Mouse (Mus musculus) midbrain, postnatal 0 days (tissue): Measurements from ENCODE around the gene Rbm19. TPM values are rescaled to one million over a fixed set of nuclear protein-coding genes. Genes with fewer than 3 reads are reported as not detected.

Source experiments
- ATAC-seq: fragments of 200-750 bp; cut with Nextera tagmentation; 2 replicates; pipeline ENCODE4 v1.8.0; 2017; ENCODE audit warnings: moderate number of reproducible peaks, mild to moderate bottlenecking, moderate TSS enrichment, moderate library complexity; ENCODE audit not compliant: low FRiP score
- DNase-seq: peaks from one replicate; pipeline ENCODE4 v3.0.0-alpha.2; 2015; ENCODE audit warnings: low spot score
- H3K27ac ChIP-seq: fragments of 300-500 bp; sonication (generic); 2 replicates; pipeline ENCODE4 v1.5.1; 2014; ENCODE audit warnings: low read depth, mild to moderate bottlenecking, low read length, mixed read lengths
- H3K27me3 ChIP-seq: fragments of 300-500 bp; sonication (generic); 2 replicates; pipeline ENCODE4 v1.6.1; 2014; ENCODE audit warnings: low read length, control low read depth, mixed read lengths; ENCODE audit not compliant: insufficient read depth
- H3K36me3 ChIP-seq: fragments of 300-500 bp; sonication (generic); 2 replicates; pipeline ENCODE4 v1.6.1; 2014; ENCODE audit warnings: low read length, control low read depth, mixed read lengths; ENCODE audit not compliant: insufficient read depth
- H3K4me1 ChIP-seq: fragments of 300-500 bp; sonication (generic); 2 replicates; pipeline ENCODE4 v1.6.1; 2014; ENCODE audit warnings: mild to moderate bottlenecking, control low read depth, antibody characterized with exemption, low read length, mixed read lengths; ENCODE audit not compliant: insufficient read depth
- H3K4me2 ChIP-seq: fragments of 300-500 bp; sonication (generic); 2 replicates; pipeline ENCODE4 v1.6.1; 2014; ENCODE audit warnings: low read depth, mild to moderate bottlenecking, low read length, mixed read lengths; ENCODE audit not compliant: poor library complexity, severe bottlenecking
- H3K4me3 ChIP-seq: fragments of 300-500 bp; sonication (generic); 2 replicates; pipeline ENCODE4 v1.5.1; 2014; ENCODE audit warnings: low read depth, mild to moderate bottlenecking, low read length, moderate library complexity
- H3K9ac ChIP-seq: fragments of 300-500 bp; sonication (generic); replicated peaks from 2 replicates; pipeline ENCODE4 v1.6.1; 2014; ENCODE audit warnings: mild to moderate bottlenecking, low read length, moderate library complexity, mixed read lengths; ENCODE audit not compliant: poor library complexity, severe bottlenecking
- H3K9me3 ChIP-seq: fragments of 300-500 bp; sonication (generic); 2 replicates; pipeline ENCODE4 v1.6.1; 2016; ENCODE audit warnings: low read length, control low read depth
- CTCF ChIP-seq: IDR thresholded peaks from 2 replicates; pipeline ENCODE4 v1.5.1; 2016; ENCODE audit warnings: antibody characterized with exemption, mild to moderate bottlenecking
- WGBS: fragments of 180-500 bp; shearing (Covaris S2); extraction: QIAGEN DNeasy Blood & Tissue Kit; methylation state at CpG from one replicate; pipeline ENCODE4 v1.1.7; 2014; 5-methylcytosine and 5-hydroxymethylcytosine counted together
- polyA plus RNA-seq: library from polyadenylated mRNA; unstranded; fragments of >200 nt; fragmentation: Nextera tagmentation; extraction: Ambion mirVana; gene quantifications from 2 replicates; pipeline ENCODE4 v1.2.1, GENCODE M21; 2015
- total RNA-seq: library from RNA; depleted of rRNA; stranded (reverse); fragments of >200 nt; gene quantifications from 2 replicates; pipeline ENCODE4 v1.2.3, GENCODE M21; 2014

The Rbm19 gene
- total and polyA plus RNA-seq, 2 experiments from 2014 or later = 17.5 to 34.7 TPM

GRCm38 (mm10) chr5:120094602-120095001, 21.7 kb upstream of the Rbm19 start:
- DNase-seq (peak; percentile 37), ATAC-seq (no peak)
- Histone ChIP-seq H3K36me3 (no peaks in the 10 kb centered on the region), H3K9ac (no peak overlapping the region), H3K4me3 (no peak overlapping the region), H3K27ac (no peak overlapping the region), H3K4me2 (no peak overlapping the region), H3K9me3 (no peaks in the 10 kb centered on the region), H3K4me1 (no peaks in the 10 kb centered on the region), H3K27me3 (peaks cover 10% of the 10 kb centered on the region; the same call in 1 of the 2 replicates)
- whole genome bisulfite sequencing = 60% methylated on average over 7 of the region's 7 CpGs
- peak; percentile 61 for TF ChIP-seq CTCF

- no peaks in the 10 kb centered on the region for H3K9me3 ChIP-seq
- TF ChIP-seq CTCF = no peak
- H3K4me2 ChIP-seq = no peak overlapping the region
- no peaks in the 10 kb centered on the region for H3K4me1 ChIP-seq
- DNase-seq (no peak), ATAC-seq (no peak)
- no peak overlapping the region for H3K27ac ChIP-seq
- H3K36me3 ChIP-seq = no peaks in the 10 kb centered on the region
- no peak overlapping the region for H3K4me3 ChIP-seq
- H3K27me3 ChIP-seq = no peaks in the 10 kb centered on the region
- WGBS = 70% methylated on average over 9 of the region's 9 CpGs
- H3K9ac ChIP-seq = no peak overlapping the region
Measured at GRCm38 (mm10) chr5:120097042-120097441, 19.2 kb upstream of the Rbm19 start.

DNA sequence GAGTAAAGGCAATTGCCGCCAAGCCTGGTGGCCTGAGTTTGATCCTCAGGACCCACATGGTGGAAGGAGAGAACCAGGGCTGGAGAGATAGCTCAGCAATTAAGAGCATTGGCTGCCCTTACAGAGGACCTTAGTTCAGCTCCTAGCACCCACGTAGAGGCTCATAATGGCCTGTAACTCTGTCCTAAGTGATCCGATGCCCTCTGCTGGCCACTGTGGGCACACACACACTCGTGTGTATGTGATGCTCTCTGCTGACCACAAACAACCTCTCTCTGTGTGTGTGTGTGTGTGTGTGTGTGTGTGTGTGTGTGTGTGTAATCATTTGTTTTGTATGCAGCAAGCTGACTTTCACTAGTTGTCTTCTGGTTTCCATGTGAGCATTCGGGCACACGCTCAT, 15.5 kb upstream of the Rbm19 start:
- Histone ChIP-seq H3K27me3 (peaks cover 6% of the 10 kb centered on the region; the same call in 1 of the 2 replicates), H3K9ac (no peak overlapping the region), H3K4me2 (no peak overlapping the region), H3K27ac (no peak overlapping the region), H3K4me1 (no peaks in the 10 kb centered on the region), H3K4me3 (no peak overlapping the region), H3K36me3 (no peaks in the 10 kb centered on the region), H3K9me3 (no peaks in the 10 kb centered on the region)
- DNase-seq = no peak
- TF ChIP-seq CTCF = 0 out of 2 replicates have a peak, but pooled peaks have one; percentile 4
- ATAC-seq = no peak
- WGBS = 91% methylated on average over 6 of the region's 6 CpGs

DNA sequence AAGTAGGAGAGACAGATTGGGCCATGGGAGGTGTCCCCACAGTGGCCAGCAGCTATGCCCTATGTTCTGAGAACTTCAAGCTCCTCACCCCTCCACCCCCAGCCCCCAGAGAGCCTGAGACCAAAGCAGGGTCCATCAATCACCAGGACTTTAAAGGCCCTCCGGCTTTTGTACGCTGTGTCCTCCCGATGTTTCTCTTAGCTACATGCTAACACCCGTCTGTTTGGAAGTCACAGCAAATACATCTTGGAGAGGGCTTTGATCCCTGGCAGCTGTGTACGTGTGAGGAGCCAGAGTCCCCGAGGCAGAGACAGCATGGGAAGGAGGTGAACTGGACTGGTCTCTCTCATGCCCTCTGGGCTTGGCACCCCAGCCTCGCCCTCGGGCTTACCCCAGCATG, 14.2 kb upstream of the Rbm19 start:
- Histone ChIP-seq H3K4me1 (no peaks in the 10 kb centered on the region), H3K27me3 (peaks cover 6% of the 10 kb centered on the region; the same call in 1 of the 2 replicates), H3K4me3 (no peak overlapping the region), H3K36me3 (no peaks in the 10 kb centered on the region), H3K9me3 (no peaks in the 10 kb centered on the region), H3K27ac (no peak overlapping the region), H3K4me2 (no peak overlapping the region), H3K9ac (no peak overlapping the region)
- TF ChIP-seq CTCF = no peak
- DNase-seq (no peak), ATAC-seq (no peak)
- WGBS = 87% methylated on average over 8 of the region's 8 CpGs

DNA sequence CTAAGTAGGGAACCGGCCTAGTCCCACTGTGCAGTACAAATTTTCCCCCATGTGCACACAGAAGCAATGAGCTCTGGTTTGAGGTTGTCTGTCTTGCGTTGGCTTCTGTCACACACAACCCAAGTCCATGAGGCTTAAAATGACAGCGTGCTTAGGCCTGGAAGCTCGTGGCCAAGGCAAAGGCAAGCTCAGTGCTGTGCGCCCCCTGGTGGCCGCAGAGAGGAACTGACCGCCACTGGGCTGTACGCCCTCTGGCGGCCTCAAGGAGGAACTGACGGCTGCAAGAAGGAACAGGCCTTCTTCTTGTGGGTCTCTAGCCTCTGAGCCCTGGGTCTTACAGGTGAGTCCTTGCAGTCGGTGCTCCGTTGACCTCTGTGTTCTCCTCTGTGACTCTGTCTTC, 13.5 kb upstream of the Rbm19 start:
- H3K9me3 ChIP-seq = no peaks in the 10 kb centered on the region
- ATAC-seq (no peak), DNase-seq (peak; percentile 68)
- H3K27me3 ChIP-seq = peaks cover 6% of the 10 kb centered on the region; the same call in 1 of the 2 replicates
- WGBS = 19% methylated on average over 12 of the region's 12 CpGs
- TF ChIP-seq CTCF = peak; percentile 100
- H3K36me3 ChIP-seq = no peaks in the 10 kb centered on the region
- no peak overlapping the region for H3K9ac ChIP-seq
- H3K4me3 ChIP-seq = no peak overlapping the region
- H3K4me2 ChIP-seq = no peak overlapping the region
- no peak overlapping the region for H3K27ac ChIP-seq
- no peaks in the 10 kb centered on the region for H3K4me1 ChIP-seq

DNA sequence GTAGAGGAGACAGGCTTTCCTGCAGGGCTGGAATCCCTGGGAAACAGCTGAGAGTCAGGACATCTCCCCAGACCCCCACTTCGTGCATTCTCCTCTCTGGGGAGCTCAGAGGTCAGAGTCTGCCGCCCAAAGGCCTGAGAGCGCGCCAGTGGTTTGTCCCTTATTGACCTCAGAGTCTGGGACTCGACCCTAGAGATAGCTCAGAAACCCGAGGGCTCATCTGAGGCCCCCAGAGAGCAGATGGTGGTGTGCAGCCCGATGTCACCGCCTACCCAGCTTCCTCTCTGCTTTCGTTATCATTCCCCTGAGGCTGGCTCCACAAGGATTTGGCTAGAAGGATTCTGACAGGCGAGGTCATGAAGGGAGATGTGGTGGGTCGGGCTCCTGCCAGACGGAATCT, 12.8 kb upstream of the Rbm19 start:
- H3K4me3 ChIP-seq = no peak overlapping the region
- no peaks in the 10 kb centered on the region for H3K4me1 ChIP-seq
- H3K27ac ChIP-seq = no peak overlapping the region
- H3K27me3 ChIP-seq = peaks cover 11% of the 10 kb centered on the region
- WGBS = 72% methylated on average over 12 of the region's 12 CpGs
- H3K9ac ChIP-seq = no peak overlapping the region
- DNase-seq = no peak
- TF ChIP-seq CTCF = no peak
- H3K36me3 ChIP-seq = no peaks in the 10 kb centered on the region
- H3K9me3 ChIP-seq = no peaks in the 10 kb centered on the region
- ATAC-seq = no peak
- no peak overlapping the region for H3K4me2 ChIP-seq
